Mouse (Mus musculus): ENCODE data around the gene Wdr53. TPM values are rescaled to one million over a fixed set of nuclear protein-coding genes. Genes with fewer than 3 reads are reported as not detected.
A peak's percentile ranks its signal among the peaks of the same experiment; 100 is the strongest.

Wdr53 gene
- total RNA-seq (2014; rRNA removed; ENCODE audit: low replicate concordance): 3.6 and 5.8 TPM in 2 replicates
- 10.3 and 11.7 TPM in 2 replicates for polyA plus RNA-seq (2015; fragmentation: Nextera tagmentation; extraction: Ambion mirVana)

GRCm38 (mm10) chr16:32246952-32247370 lies at the start of gene Wdr53, which contains the start of gene Fbxo45:
Gene Wdr53, plus strand, starts transcription at chr16:32247227.
Gene Fbxo45, minus strand, starts transcription at chr16:32247158.
- Histone ChIP-seq H3K4me1 (ENCODE audit: control insufficient read depth, insufficient read depth) (peaks cover 25% of the 10 kb centered on the region), H3K4me3 (ENCODE audit: low read depth, low read length) (peak within 1 kb of the TSS; percentile 88), H3K4me2 (ENCODE audit: low read depth, low read length) (peak within 1 kb of the TSS; percentile 89), H3K27me3 (ENCODE audit: control insufficient read depth, insufficient read depth, low read length) (no peaks in the 10 kb centered on the region), H3K36me3 (replicated peaks; ENCODE audit: control insufficient read depth, insufficient read depth, low read length) (peaks cover 3% of the 10 kb centered on the region; the same call in 1 of the 2 replicates), H3K9me3 (replicated peaks; ENCODE audit: control insufficient read depth, low read length) (no peaks in the 10 kb centered on the region), H3K27ac (ENCODE audit: low read depth) (peak within 1 kb of the TSS; percentile 97), H3K9ac (replicated peaks; ENCODE audit: low read depth, low read length) (peak within 1 kb of the TSS; percentile 97)
- WGBS: 0% methylated on average over 43 of the region's 48 CpGs
- no peak for TF ChIP-seq EP300 (IDR thresholded peaks at IDR 0.05; ENCODE audit: low read depth)
- no peak for TF ChIP-seq CTCF (IDR thresholded peaks at IDR 0.05; ENCODE audit: low read depth)
- DNase-seq (ENCODE audit: low spot score): peak; percentile 96
- peak; percentile 98 for ATAC-seq (ENCODE audit: insufficient read depth, low read depth)

GRCm38 (mm10) chr16:32200256-32201003 lies 46.6 kb upstream of the Wdr53 start:
- peak overlapping the region; percentile 39 for H3K4me2 ChIP-seq (ENCODE audit: low read depth, low read length)
- peak overlapping the region; percentile 31 for H3K4me3 ChIP-seq (ENCODE audit: low read depth, low read length)
- H3K36me3 ChIP-seq (replicated peaks; ENCODE audit: control insufficient read depth, insufficient read depth, low read length): no peaks in the 10 kb centered on the region
- ATAC-seq (ENCODE audit: insufficient read depth, low read depth): peak; percentile 68
- H3K9ac ChIP-seq (replicated peaks; ENCODE audit: low read depth, low read length): 0 out of 2 replicates have a peak overlapping the region, but pooled peaks have one; percentile 15
- TF ChIP-seq EP300 (IDR thresholded peaks at IDR 0.05; ENCODE audit: low read depth) (no peak), CTCF (IDR thresholded peaks at IDR 0.05; ENCODE audit: low read depth) (no peak)
- H3K4me1 ChIP-seq (ENCODE audit: control insufficient read depth, insufficient read depth): no peaks in the 10 kb centered on the region
- H3K9me3 ChIP-seq (replicated peaks; ENCODE audit: control insufficient read depth, low read length): no peaks in the 10 kb centered on the region
- WGBS: 61% methylated on average over 21 of the region's 21 CpGs
- no peaks in the 10 kb centered on the region for H3K27me3 ChIP-seq (ENCODE audit: control insufficient read depth, insufficient read depth, low read length)
- DNase-seq (ENCODE audit: low spot score): no peak
- peak overlapping the region; percentile 88 for H3K27ac ChIP-seq (ENCODE audit: low read depth)

GRCm38 (mm10) chr16:32201004-32201325 lies 46.1 kb upstream of the Wdr53 start:
- Histone ChIP-seq H3K9ac (replicated peaks; ENCODE audit: low read depth, low read length) (no peak overlapping the region), H3K4me1 (ENCODE audit: control insufficient read depth, insufficient read depth) (no peaks in the 10 kb centered on the region), H3K27ac (ENCODE audit: low read depth) (peak overlapping the region; percentile 88), H3K27me3 (ENCODE audit: control insufficient read depth, insufficient read depth, low read length) (no peaks in the 10 kb centered on the region), H3K9me3 (replicated peaks; ENCODE audit: control insufficient read depth, low read length) (no peaks in the 10 kb centered on the region), H3K36me3 (replicated peaks; ENCODE audit: control insufficient read depth, insufficient read depth, low read length) (no peaks in the 10 kb centered on the region), H3K4me2 (ENCODE audit: low read depth, low read length) (peak overlapping the region; percentile 39), H3K4me3 (ENCODE audit: low read depth, low read length) (peak overlapping the region; percentile 31; the same call in 1 of the 2 replicates)
- TF ChIP-seq CTCF (IDR thresholded peaks at IDR 0.05; ENCODE audit: low read depth) (no peak), EP300 (IDR thresholded peaks at IDR 0.05; ENCODE audit: low read depth) (no peak)
- DNase-seq (ENCODE audit: low spot score) (no peak), ATAC-seq (ENCODE audit: insufficient read depth, low read depth) (no peak)
- 67% methylated on average over 9 of the region's 9 CpGs for WGBS

- no peaks in the 10 kb centered on the region for H3K27me3 ChIP-seq (ENCODE audit: control insufficient read depth, insufficient read depth, low read length)
- DNase-seq (ENCODE audit: low spot score) (no peak), ATAC-seq (ENCODE audit: insufficient read depth, low read depth) (no peak)
- H3K4me2 ChIP-seq (ENCODE audit: low read depth, low read length): no peak overlapping the region
- H3K4me1 ChIP-seq (ENCODE audit: control insufficient read depth, insufficient read depth): no peaks in the 10 kb centered on the region
- no peak overlapping the region for H3K4me3 ChIP-seq (ENCODE audit: low read depth, low read length)
- H3K9ac ChIP-seq (replicated peaks; ENCODE audit: low read depth, low read length): no peak overlapping the region
- no peak overlapping the region for H3K27ac ChIP-seq (ENCODE audit: low read depth)
- WGBS: 65% methylated on average over 6 of the region's 6 CpGs
- TF ChIP-seq EP300 (IDR thresholded peaks at IDR 0.05; ENCODE audit: low read depth): no peak
- peak; percentile 36 for TF ChIP-seq CTCF (IDR thresholded peaks at IDR 0.05; ENCODE audit: low read depth)
- H3K9me3 ChIP-seq (replicated peaks; ENCODE audit: control insufficient read depth, low read length): no peaks in the 10 kb centered on the region
- H3K36me3 ChIP-seq (replicated peaks; ENCODE audit: control insufficient read depth, insufficient read depth, low read length): no peaks in the 10 kb centered on the region
These were observed 44.3 kb upstream of the Wdr53 start for GRCm38 (mm10) chr16:32202681-32203080.

DNA sequence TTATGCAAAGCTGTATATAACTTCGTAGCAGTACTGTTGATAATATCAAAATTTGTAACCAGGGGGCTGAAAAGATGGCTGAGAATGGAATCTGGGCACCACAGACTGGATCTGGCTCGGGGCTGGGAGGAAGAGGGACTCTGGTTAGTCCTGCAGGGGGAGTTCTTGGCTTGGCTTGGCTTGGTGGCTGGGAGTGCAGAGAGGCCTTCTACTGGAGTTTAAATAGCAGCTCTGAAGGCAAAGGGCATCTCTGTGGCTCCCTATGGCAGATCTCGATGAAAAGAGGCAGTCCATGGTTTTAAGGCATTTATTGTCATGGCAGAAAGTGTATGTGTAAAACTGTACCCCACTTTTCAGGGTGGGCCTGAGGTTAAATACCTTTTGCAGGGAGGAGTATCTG lies 42.1 kb upstream of the Wdr53 start:
- TF ChIP-seq CTCF (IDR thresholded peaks at IDR 0.05; ENCODE audit: low read depth): peak; percentile 65
- TF ChIP-seq EP300 (IDR thresholded peaks at IDR 0.05; ENCODE audit: low read depth): no peak
- Histone ChIP-seq H3K4me3 (ENCODE audit: low read depth, low read length) (no peak overlapping the region), H3K36me3 (replicated peaks; ENCODE audit: control insufficient read depth, insufficient read depth, low read length) (no peaks in the 10 kb centered on the region), H3K9ac (replicated peaks; ENCODE audit: low read depth, low read length) (no peak overlapping the region), H3K27me3 (ENCODE audit: control insufficient read depth, insufficient read depth, low read length) (no peaks in the 10 kb centered on the region), H3K9me3 (replicated peaks; ENCODE audit: control insufficient read depth, low read length) (peaks cover 9% of the 10 kb centered on the region; the same call in 1 of the 2 replicates), H3K4me1 (ENCODE audit: control insufficient read depth, insufficient read depth) (no peaks in the 10 kb centered on the region), H3K27ac (ENCODE audit: low read depth) (no peak overlapping the region), H3K4me2 (ENCODE audit: low read depth, low read length) (no peak overlapping the region)
- peak; percentile 19 for DNase-seq (ENCODE audit: low spot score)
- 40% methylated on average over 3 of the region's 3 CpGs for WGBS
- ATAC-seq (ENCODE audit: insufficient read depth, low read depth): 0 out of 2 replicates have a peak, but pooled peaks have one; percentile 41

All from heart, postnatal 0 days (tissue).